Mouse (Mus musculus) limb, embryonic 14.5 days (tissue): ENCODE results near the gene Nfix. TPM values are rescaled to one million over a fixed set of nuclear protein-coding genes. Genes with fewer than 3 reads are reported as not detected.

Experiments
- ATAC-seq: fragments of 200-750 bp; cut with Nextera tagmentation; 2 replicates; pipeline ENCODE4 v1.8.0; 2017; ENCODE audit warnings: low read depth, moderate number of reproducible peaks, moderate TSS enrichment; ENCODE audit not compliant: low FRiP score
- DNase-seq: peaks from one replicate; pipeline ENCODE4 v3.0.0-alpha.2; 2015; ENCODE audit warnings: low spot score
- H3K27ac ChIP-seq: fragments of 300-500 bp; sonication (generic); replicated peaks from 2 replicates; pipeline ENCODE4 v1.5.1; 2014; ENCODE audit warnings: low read depth, mild to moderate bottlenecking, low read length, moderate library complexity, mixed read lengths
- H3K27me3 ChIP-seq: fragments of 300-500 bp; sonication (generic); 2 replicates; pipeline ENCODE4 v1.6.1; 2014; ENCODE audit warnings: low read length, mixed read lengths; ENCODE audit not compliant: control insufficient read depth, insufficient read depth
- H3K36me3 ChIP-seq: fragments of 300-500 bp; sonication (generic); 2 replicates; pipeline ENCODE4 v1.6.1; 2014; ENCODE audit warnings: mild to moderate bottlenecking, low read length, moderate library complexity, mixed read lengths; ENCODE audit not compliant: control insufficient read depth, insufficient read depth
- H3K4me1 ChIP-seq: fragments of 300-500 bp; sonication (generic); 2 replicates; pipeline ENCODE4 v1.6.1; 2014; ENCODE audit warnings: antibody characterized with exemption, low read length, mixed read lengths; ENCODE audit not compliant: control insufficient read depth, insufficient read depth
- H3K4me2 ChIP-seq: fragments of 300-500 bp; sonication (generic); replicated peaks from 2 replicates; pipeline ENCODE4 v1.6.1; 2014; ENCODE audit warnings: low read depth, mild to moderate bottlenecking, low read length, moderate library complexity; ENCODE audit not compliant: severe bottlenecking
- H3K4me3 ChIP-seq: fragments of 300-500 bp; sonication (generic); replicated peaks from 2 replicates; pipeline ENCODE4 v1.5.1; 2014; ENCODE audit warnings: low read length
- H3K9ac ChIP-seq: fragments of 300-500 bp; sonication (generic); 2 replicates; pipeline ENCODE4 v1.6.1; 2014; ENCODE audit warnings: mild to moderate bottlenecking, low read depth, low read length, moderate library complexity; ENCODE audit not compliant: severe bottlenecking
- H3K9me3 ChIP-seq: fragments of 300-500 bp; sonication (generic); 2 replicates; pipeline ENCODE4 v1.6.1; 2016; ENCODE audit warnings: low read length; ENCODE audit not compliant: control insufficient read depth
- POLR2A ChIP-seq: fragments of 200-500 bp; IDR thresholded peaks from 2 replicates; pipeline ENCODE4 v1.8.0; 2012; ENCODE audit warnings: inconsistent platforms, mild to moderate bottlenecking, moderate library complexity, borderline replicate concordance; ENCODE audit not compliant: insufficient read depth, insufficient read length; ENCODE audit errors: extremely low read depth
- WGBS: fragments of 180-500 bp; shearing (Covaris S2); extraction: QIAGEN DNeasy Blood & Tissue Kit; methylation state at CpG from one replicate; pipeline ENCODE4 v1.1.7; 2014; 5-methylcytosine and 5-hydroxymethylcytosine counted together
- polyA plus RNA-seq, 2 experiments: library from polyadenylated mRNA; depleted of rRNA in 1 of 2; stranded (reverse) in 1 of 2; unstranded in 1 of 2; fragments of >200 nt; fragmentation: Nextera tagmentation in 1 of 2; extraction: Ambion mirVana in 1 of 2; gene quantifications; 2 replicates each; pipeline versions ENCODE4 v1.2.1 to v1.2.3; 2012 to 2014

The Nfix gene
- polyA plus RNA-seq, 2 experiments, result 81.2 to 100 TPM

GRCm38 (mm10) chr8:84697166-84698130 is 102.7 kb downstream of the Nfix start:
- no peak for TF ChIP-seq POLR2A
- Histone ChIP-seq H3K4me1 (peaks cover 17% of the 10 kb centered on the region; the same call in 1 of the 2 replicates), H3K9me3 (no peaks in the 10 kb centered on the region), H3K9ac (no peak overlapping the region), H3K36me3 (peaks cover 59% of the 10 kb centered on the region), H3K27ac (no peak overlapping the region), H3K27me3 (peaks cover 6% of the 10 kb centered on the region; the same call in 1 of the 2 replicates), H3K4me2 (no peak overlapping the region), H3K4me3 (no peak overlapping the region)
- 87% methylated on average over 14 of the region's 14 CpGs for WGBS
- no peak for DNase-seq
- ATAC-seq, result no peak

DNA sequence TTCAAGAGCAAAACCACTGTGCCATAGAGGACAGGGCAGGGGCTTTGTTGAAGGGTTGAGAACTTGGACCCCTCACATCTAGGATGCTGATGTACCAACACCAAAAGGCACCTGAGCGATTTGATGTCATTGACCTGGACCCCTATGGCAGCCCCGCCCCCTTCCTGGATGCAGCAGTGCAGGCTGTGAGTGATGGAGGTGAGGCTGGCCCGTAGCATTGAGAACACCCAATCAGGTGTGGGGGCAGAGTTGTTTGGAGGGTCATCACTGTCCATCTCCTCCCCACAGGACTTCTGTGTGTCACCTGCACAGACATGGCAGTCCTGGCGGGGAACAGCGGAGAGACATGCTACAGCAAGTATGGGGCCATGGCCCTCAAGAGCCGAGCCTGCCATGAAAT is 105.0 kb downstream of the Nfix start:
- Histone ChIP-seq H3K36me3 (peaks cover 73% of the 10 kb centered on the region), H3K9ac (no peak overlapping the region), H3K27me3 (no peaks in the 10 kb centered on the region), H3K4me3 (no peak overlapping the region), H3K27ac (no peak overlapping the region), H3K4me2 (no peak overlapping the region), H3K4me1 (peaks cover 11% of the 10 kb centered on the region; the same call in 1 of the 2 replicates), H3K9me3 (no peaks in the 10 kb centered on the region)
- ATAC-seq, result no peak
- whole genome bisulfite sequencing, result 85% methylated on average over 6 of the region's 6 CpGs
- no peak for TF ChIP-seq POLR2A
- DNase-seq, result no peak

- DNase-seq (no peak), ATAC-seq (no peak)
- H3K9ac ChIP-seq, result no peak overlapping the region
- H3K36me3 ChIP-seq, result peaks cover 60% of the 10 kb centered on the region
- H3K27ac ChIP-seq, result no peak overlapping the region
- WGBS, result 59% methylated on average over 4 of the region's 4 CpGs
- no peak for TF ChIP-seq POLR2A
- H3K4me1 ChIP-seq, result peaks cover 12% of the 10 kb centered on the region
- H3K27me3 ChIP-seq, result no peaks in the 10 kb centered on the region
- H3K4me2 ChIP-seq, result no peak overlapping the region
- H3K9me3 ChIP-seq, result no peaks in the 10 kb centered on the region
- no peak overlapping the region for H3K4me3 ChIP-seq
Measured at GRCm38 (mm10) chr8:84693332-84693731, 106.8 kb downstream of the Nfix start.

- Histone ChIP-seq H3K9ac (peak overlapping the region; percentile 80), H3K4me2 (peak overlapping the region; percentile 89), H3K27ac (peak overlapping the region; percentile 82), H3K27me3 (no peaks in the 10 kb centered on the region), H3K36me3 (peaks cover 34% of the 10 kb centered on the region), H3K4me1 (peaks cover 34% of the 10 kb centered on the region), H3K4me3 (peak overlapping the region; percentile 78), H3K9me3 (no peaks in the 10 kb centered on the region)
- WGBS, result under 1% methylated on average over 47 of the region's 47 CpGs
- ATAC-seq (peak; percentile 88), DNase-seq (peak; percentile 94)
- no peak for TF ChIP-seq POLR2A
Measured at GRCm38 (mm10) chr8:84689091-84689915, 110.8 kb downstream of the Nfix start.

- H3K27ac ChIP-seq, result peak within 1 kb of the TSS; percentile 91
Measured at GRCm38 (mm10) chr8:84687705-84688100, 112.4 kb downstream of the Nfix start, which contains the start of gene Nacc1. TSS of gene Nacc1 (minus strand) at chr8:84687862.

More at GRCm38 (mm10) chr8:84687705-84688100, 112.4 kb downstream of the Nfix start, which contains the start of gene Nacc1:
- ATAC-seq (peak; percentile 87), DNase-seq (peak; percentile 94)
- WGBS, result under 1% methylated on average over 28 of the region's 37 CpGs
- peak within 1 kb of the TSS; percentile 89 for H3K4me2 ChIP-seq
- H3K36me3 ChIP-seq, result peaks cover 23% of the 10 kb centered on the region
- H3K4me1 ChIP-seq, result peaks cover 34% of the 10 kb centered on the region
- TF ChIP-seq POLR2A, result 0 out of 2 replicates have a peak, but pooled peaks have one; percentile 30
- H3K4me3 ChIP-seq, result peak within 1 kb of the TSS; percentile 97
- peak within 1 kb of the TSS; percentile 97 for H3K9ac ChIP-seq
- no peaks in the 10 kb centered on the region for H3K9me3 ChIP-seq
- H3K27me3 ChIP-seq, result no peaks in the 10 kb centered on the region
